Mouse (Mus musculus) cerebellum, adult 2 months (tissue): ENCODE data around the gene Arrdc2.

Experiments
- CTCF ChIP-seq: fragments of 200-500 bp; IDR thresholded peaks from 2 replicates; pipeline ENCODE4 v1.5.1; 2011; ENCODE audit warnings: low read depth, mild to moderate bottlenecking, control low read depth, low read length, moderate library complexity, borderline replicate concordance; ENCODE audit not compliant: insufficient read depth
- POLR2A ChIP-seq: fragments of 200-500 bp; IDR thresholded peaks from 2 replicates; pipeline ENCODE4 v1.6.1; 2011; ENCODE audit warnings: low read length, control low read depth, borderline replicate concordance; ENCODE audit not compliant: insufficient read depth

DNA sequence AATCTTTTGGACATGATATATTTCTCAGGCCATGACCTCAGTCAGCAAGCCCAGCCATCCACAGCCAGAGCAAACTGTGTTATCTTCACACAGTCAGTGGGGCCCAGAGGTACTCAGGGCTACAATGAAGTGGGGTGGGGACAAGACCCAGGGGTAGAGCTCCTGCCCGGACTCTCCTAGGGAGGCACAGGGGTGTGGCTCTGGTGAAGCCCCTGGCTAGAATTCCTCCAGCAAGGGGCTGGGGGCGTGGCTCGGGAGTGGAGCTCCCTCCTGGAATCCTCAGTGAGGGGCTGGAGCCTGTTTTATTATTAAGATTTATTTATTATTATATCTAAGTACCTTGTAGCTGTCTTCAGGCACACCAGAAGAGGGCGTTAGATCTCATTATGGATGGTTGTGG lies 36.9 kb upstream of the Arrdc2 start:
- TF ChIP-seq CTCF, result no peak
- TF ChIP-seq POLR2A, result no peak
